In the genomic region with DNA sequence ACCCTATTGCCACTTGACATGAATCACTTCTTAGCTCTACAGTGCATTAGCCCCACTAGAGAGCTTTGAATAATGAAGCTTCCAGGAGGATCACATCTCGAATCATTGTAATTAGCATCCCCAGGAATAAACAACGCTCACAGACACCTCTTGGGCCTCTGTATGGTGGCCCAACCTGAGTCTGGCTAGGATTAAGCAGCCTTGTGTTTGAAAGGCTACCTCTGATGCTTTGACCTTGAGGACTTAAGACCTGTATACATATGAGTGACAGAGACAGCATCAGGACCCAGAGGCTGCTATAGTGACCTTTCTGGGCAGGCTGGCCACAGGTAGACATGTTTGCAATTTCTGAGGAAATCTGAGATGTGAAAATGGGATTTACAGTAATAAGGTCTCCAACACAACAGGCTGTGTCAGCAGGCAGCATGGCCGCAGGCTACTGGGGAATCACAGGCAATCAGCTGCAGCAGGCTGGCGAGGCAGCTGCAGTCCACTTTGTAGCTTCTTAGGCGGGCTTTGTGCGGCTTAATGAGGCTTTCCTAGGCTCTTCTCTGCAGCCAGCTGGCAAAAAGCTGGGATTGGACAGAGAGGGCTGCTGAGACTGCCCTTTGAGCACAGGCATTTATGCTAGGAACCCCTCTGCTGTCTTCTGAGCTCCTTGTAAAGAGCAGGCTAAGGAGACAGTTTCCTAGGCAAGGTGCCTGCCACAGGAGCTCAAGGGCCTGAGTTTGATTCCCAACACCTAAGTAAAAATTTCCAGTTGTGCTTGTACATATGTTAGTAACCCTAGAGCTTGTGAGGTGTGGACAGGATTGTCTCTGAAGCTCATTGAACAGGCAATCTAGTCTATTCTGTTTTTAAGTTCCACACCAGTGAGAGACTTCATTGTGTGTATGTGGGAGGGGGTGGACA, we compare ENCODE assay signal across 9 mouse cellular contexts.
DNase-seq lines count a peak whose midpoint lies in the region; ATAC-seq lines count a peak whose summit lies in the region.
"Had no signal": no experiment of that assay in that cellular context is flagged by ENCODE, and none has a peak within 500 bp of the region (broad histone marks: within the 10 kb centered on the region; RNA-seq: fewer than 3 reads in every experiment).

No protein-coding gene starts in this region.

- intact Hi-C loops in heart, postnatal 14 days (cut with DNase I), result no loop called here

- peak; percentile 78 for ATAC-seq in forebrain, embryonic 11.5 days (replicated peaks; ENCODE audit: low FRiP score)
- 0 out of 2 replicates have a peak, but pooled peaks have one; percentile 48 for ATAC-seq in neural tube, embryonic 12.5 days (ENCODE audit: low FRiP score, low read depth)
- ATAC-seq in monocyte, adult 5-6 weeks (replicated peaks; ENCODE audit: insufficient number of reproducible peaks, low FRiP score, low TSS enrichment, poor library complexity, severe bottlenecking), result no peak
- ATAC-seq in activated CD4-positive, CD25-positive, alpha-beta regulatory T cell, adult 4 months, result no peak

- DNase-seq in cerebellum, adult 9-10 months, result peak; percentile 21
- DNase-seq in forebrain, embryonic 11.5 days (ENCODE audit: low spot score), result peak; percentile 84
- peak; percentile 46 to 63 for DNase-seq in layer of hippocampus, postnatal 10 days (ENCODE audit: low spot score in 2 of 2)
- DNase-seq in ovary, postnatal 10 days (ENCODE audit: low spot score), result no peak
- no peak for DNase-seq in heart, postnatal 14 days

- no peak overlapping the region for H3K9ac ChIP-seq in forebrain, embryonic 11.5 days (ENCODE audit: low read length)
- H3K9ac ChIP-seq in neural tube, embryonic 12.5 days, result no peak overlapping the region

- H3K27ac ChIP-seq in forebrain, embryonic 11.5 days (ENCODE audit: low read depth, low read length), result peak overlapping the region; percentile 25
- H3K27ac ChIP-seq in neural tube, embryonic 12.5 days, result no peak overlapping the region

- no peak overlapping the region for H3K4me2 ChIP-seq in forebrain, embryonic 11.5 days (ENCODE audit: low read depth, low read length, severe bottlenecking)
- H3K4me2 ChIP-seq in neural tube, embryonic 12.5 days (replicated peaks), result no peak overlapping the region

- H3K27me3 ChIP-seq in forebrain, embryonic 11.5 days (ENCODE audit: control insufficient read depth, insufficient read depth, low read length), result no peaks in the 10 kb centered on the region
- H3K27me3 ChIP-seq in neural tube, embryonic 12.5 days (replicated peaks), result no peaks in the 10 kb centered on the region

- WGBS in forebrain, embryonic 11.5 days, result 10% methylated on average over 6 of the region's 6 CpGs
- WGBS in neural tube, embryonic 12.5 days, result 28% methylated on average over 6 of the region's 6 CpGs

- H3K36me3 ChIP-seq in forebrain, embryonic 11.5 days (ENCODE audit: control insufficient read depth, insufficient read depth, low read length), result no peaks in the 10 kb centered on the region
- H3K36me3 ChIP-seq in neural tube, embryonic 12.5 days, result no peaks in the 10 kb centered on the region
- H3K36me3 ChIP-seq: G1E had no signal

- no peak overlapping the region for H3K4me3 ChIP-seq in forebrain, embryonic 11.5 days (ENCODE audit: low read depth, low read length)
- H3K4me3 ChIP-seq in neural tube, embryonic 12.5 days, result no peak overlapping the region

- no peaks in the 10 kb centered on the region for H3K9me3 ChIP-seq in forebrain, embryonic 11.5 days (ENCODE audit: control insufficient read depth, low read length)
- no peaks in the 10 kb centered on the region for H3K9me3 ChIP-seq in neural tube, embryonic 12.5 days

- peaks cover 5% of the 10 kb centered on the region for H3K4me1 ChIP-seq in forebrain, embryonic 11.5 days (replicated peaks; ENCODE audit: control insufficient read depth, insufficient read depth, low read length)
- H3K4me1 ChIP-seq in neural tube, embryonic 12.5 days, result peaks cover 6% of the 10 kb centered on the region

Comparison
In these comparisons a context has a peak if more than half of its experiments do, and no peak if none do; other contexts are left out.
1. DNase-seq: peak in cerebellum, adult 9-10 months (single experiment), forebrain, embryonic 11.5 days (single experiment) and layer of hippocampus, postnatal 10 days (2 of 2); none in ovary, postnatal 10 days (single experiment) and heart, postnatal 14 days (0 of 2).
2. ATAC-seq: peak in forebrain, embryonic 11.5 days (single experiment) and neural tube, embryonic 12.5 days (single experiment); none in monocyte, adult 5-6 weeks (single experiment) and activated CD4-positive, CD25-positive, alpha-beta regulatory T cell, adult 4 months (single experiment).